Mouse (Mus musculus) embryonic fibroblast, embryonic 13.5 days (primary cell): ENCODE results near the gene Hist1h1d. TPM values are rescaled to one million over a fixed set of nuclear protein-coding genes. Genes with fewer than 3 reads are reported as not detected.
"Not testable (repeated sequence)": the region's sequence is repeated elsewhere in the genome, so short reads cannot be mapped to it uniquely, and the experiment has no call there.

Source experiments
- H3K27ac ChIP-seq: 2 replicates; pipeline ENCODE4 v1.5.1; 2012; ENCODE audit warnings: low read length, control low read depth, inconsistent platforms; ENCODE audit not compliant: insufficient read depth
- H3K4me1 ChIP-seq: 2 replicates; pipeline ENCODE4 v1.6.1; 2011; ENCODE audit warnings: low read length; ENCODE audit not compliant: control insufficient read depth, insufficient read depth
- H3K4me3 ChIP-seq: 2 replicates; pipeline ENCODE4 v1.5.1; 2011; ENCODE audit warnings: mild to moderate bottlenecking, control low read depth, low read length; ENCODE audit not compliant: insufficient read depth
- CTCF ChIP-seq: IDR thresholded peaks from 2 replicates; pipeline ENCODE4 v1.5.1; 2011; ENCODE audit warnings: mild to moderate bottlenecking, control low read depth, low read length, moderate library complexity, borderline replicate concordance; ENCODE audit not compliant: insufficient read depth
- POLR2A ChIP-seq: IDR thresholded peaks from 2 replicates; pipeline ENCODE4 v1.6.1; 2011; ENCODE audit warnings: low read depth, mild to moderate bottlenecking, control low read depth, low read length, moderate library complexity
- polyA plus RNA-seq: library from polyadenylated mRNA; stranded (reverse); fragments of >200 nt; gene quantifications from 2 replicates; pipeline ENCODE4 v1.2.4, GENCODE M21; 2011; ENCODE audit warnings: low read depth; ENCODE audit not compliant: missing spikeins, insufficient read length

Gene Hist1h1d
- polyA plus RNA-seq, 1 experiment = 2.7 TPM

DNA sequence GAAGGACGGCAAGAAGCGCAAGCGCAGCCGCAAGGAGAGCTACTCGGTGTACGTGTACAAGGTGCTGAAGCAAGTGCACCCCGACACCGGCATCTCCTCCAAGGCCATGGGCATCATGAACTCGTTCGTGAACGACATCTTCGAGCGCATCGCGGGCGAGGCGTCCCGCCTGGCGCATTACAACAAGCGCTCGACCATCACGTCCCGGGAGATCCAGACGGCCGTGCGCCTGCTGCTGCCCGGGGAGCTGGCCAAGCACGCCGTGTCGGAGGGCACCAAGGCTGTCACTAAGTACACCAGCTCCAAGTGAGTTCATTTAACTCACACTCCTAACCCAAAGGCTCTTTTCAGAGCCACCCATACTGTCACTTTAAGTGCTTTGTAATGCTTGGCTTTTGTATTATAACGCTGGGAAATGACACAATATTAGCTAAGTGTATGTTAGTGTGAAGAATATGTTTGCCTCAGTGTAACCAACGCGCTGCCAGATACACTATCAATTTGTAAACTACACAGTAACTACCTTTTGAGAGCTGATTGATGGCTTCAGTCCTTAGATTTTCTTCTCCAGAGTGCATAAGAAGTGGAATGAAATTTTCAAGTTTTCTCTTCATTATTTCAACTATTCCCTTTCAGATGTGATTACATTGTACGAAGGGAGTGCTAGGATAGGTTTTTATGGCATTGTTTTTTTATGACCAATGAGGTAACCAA, 18.6 kb downstream of the Hist1h1d start:
- H3K4me1 ChIP-seq = not testable (repeated sequence)
- H3K4me3 ChIP-seq = peak overlapping the region; percentile 65
- peak; percentile 80 for TF ChIP-seq POLR2A
- H3K27ac ChIP-seq = peak overlapping the region; percentile 85

DNA sequence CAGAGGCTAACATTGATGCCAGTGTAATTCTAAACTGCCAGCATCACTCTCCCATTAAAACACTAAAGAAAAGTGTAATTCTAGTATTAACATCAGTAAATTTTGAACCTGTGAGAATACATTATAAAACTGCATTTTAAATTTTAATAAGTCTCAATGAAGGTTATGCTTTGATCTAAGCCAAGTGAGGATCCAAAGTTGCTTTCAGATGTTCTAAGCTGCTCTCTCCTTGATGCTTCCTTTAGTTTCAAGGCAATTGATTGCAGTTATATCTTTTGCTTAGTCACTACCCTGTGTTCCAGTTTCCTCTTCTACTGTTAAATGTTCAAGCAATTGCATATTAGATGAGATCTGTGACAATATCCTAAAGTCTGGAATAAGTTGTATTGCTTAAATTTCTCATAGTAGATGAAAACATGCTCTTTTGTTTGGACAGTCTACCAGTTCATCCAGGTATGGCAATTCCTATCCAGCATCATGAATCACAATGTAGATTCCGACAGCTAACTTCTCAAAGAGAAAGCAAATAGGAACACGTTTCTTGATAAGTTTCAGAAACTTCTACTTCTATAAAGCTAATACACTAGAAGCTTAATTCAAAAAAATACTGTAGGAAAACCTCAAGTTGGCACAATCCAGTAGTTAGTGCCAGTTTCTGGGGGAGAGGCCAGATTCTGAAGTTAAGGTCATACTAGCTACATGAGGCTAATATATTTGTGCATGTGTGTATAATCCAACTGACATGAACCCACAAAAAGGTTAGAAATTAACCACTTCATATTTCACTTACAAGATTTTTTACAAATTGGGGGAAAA, 19.4 kb downstream of the Hist1h1d start:
- Histone ChIP-seq H3K4me3 (peak overlapping the region; percentile 35), H3K4me1 (no peaks in the 10 kb centered on the region), H3K27ac (peak overlapping the region; percentile 92)
- TF ChIP-seq POLR2A = peak; percentile 57; the same call in 1 of the 2 replicates
- no peak for TF ChIP-seq CTCF

DNA sequence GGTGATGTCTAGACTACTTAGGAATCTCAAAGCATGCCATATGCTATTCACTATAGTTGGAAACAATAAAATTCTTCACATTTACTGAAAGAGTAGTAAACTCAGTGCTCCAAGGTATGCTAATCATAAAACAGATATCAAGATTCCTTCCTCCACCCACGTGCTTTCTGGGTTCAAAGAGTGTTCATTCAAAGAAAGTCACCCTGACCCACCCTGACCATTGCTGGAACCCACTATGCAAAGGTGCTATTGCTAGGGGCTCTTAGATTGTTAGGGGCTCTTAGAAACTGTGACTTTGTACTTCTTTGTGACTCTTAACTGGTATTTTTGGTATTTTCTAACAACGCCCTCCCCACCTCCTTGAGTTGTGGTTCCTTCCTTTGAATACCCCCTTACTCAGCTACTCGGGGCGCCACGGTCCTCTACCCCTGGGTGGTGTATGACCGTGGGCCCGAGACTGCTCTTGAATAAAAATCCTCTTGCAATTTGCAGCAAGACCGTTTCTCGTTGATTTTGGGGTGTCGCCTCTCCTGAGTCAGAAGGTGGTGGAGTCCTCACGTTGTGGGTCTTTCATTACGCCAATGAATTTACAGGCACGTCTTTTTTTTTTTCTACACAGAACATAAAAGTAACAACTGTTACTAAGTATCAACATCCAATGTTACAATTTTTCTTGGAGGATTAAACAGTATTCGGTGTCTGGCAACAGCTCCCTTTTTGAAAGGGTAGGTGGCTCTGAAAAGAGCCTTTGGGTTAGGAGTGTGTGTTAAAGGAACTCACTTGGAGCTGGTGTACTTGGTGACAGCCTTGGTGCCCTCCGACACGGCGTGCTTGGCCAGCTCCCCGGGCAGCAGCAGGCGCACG, 20.2 kb downstream of the Hist1h1d start:
- TF ChIP-seq POLR2A = peak; percentile 42; the same call in 1 of the 2 replicates
- H3K4me3 ChIP-seq = peak overlapping the region; percentile 49
- H3K4me1 ChIP-seq = not testable (repeated sequence)
- H3K27ac ChIP-seq = peak overlapping the region; percentile 92

DNA sequence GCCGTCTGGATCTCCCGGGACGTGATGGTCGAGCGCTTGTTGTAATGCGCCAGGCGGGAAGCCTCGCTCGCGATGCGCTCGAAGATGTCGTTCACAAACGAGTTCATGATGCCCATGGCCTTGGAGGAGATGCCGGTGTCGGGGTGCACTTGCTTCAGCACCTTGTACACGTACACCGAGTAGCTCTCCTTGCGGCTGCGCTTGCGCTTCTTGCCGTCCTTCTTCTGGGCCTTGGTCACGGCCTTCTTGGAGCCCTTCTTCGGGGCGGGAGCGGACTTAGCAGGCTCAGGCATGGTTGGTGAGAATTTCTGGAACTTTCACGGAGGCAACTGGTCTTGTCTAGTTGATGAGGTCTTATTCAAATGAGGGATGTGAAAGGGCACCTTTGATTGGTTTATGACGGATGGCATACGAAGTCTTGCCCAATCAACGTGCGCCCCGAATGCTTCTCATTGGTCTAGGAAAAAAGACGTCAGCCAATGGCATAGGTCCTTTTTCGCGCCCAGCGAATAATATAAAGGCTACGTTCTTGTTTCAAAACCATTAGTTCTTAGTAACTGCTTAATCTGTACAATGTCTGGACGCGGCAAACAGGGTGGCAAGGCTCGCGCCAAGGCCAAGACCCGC, 20.9 kb downstream of the Hist1h1d start, which contains the start of the genes Hist1h2bf and Hist1h2ad:
Gene Hist1h2bf (minus strand): TSS at position 299 of the 627 bp plus-strand sequence.
Gene Hist1h2ad (plus strand): TSS at position 484 of the 627 bp plus-strand sequence.
- H3K4me1 ChIP-seq = not testable (repeated sequence)
- peak within 1 kb of the TSS; percentile 92 for H3K27ac ChIP-seq
- peak; percentile 69; the same call in 1 of the 2 replicates for TF ChIP-seq POLR2A
- peak within 1 kb of the TSS; percentile 49 for H3K4me3 ChIP-seq

DNA sequence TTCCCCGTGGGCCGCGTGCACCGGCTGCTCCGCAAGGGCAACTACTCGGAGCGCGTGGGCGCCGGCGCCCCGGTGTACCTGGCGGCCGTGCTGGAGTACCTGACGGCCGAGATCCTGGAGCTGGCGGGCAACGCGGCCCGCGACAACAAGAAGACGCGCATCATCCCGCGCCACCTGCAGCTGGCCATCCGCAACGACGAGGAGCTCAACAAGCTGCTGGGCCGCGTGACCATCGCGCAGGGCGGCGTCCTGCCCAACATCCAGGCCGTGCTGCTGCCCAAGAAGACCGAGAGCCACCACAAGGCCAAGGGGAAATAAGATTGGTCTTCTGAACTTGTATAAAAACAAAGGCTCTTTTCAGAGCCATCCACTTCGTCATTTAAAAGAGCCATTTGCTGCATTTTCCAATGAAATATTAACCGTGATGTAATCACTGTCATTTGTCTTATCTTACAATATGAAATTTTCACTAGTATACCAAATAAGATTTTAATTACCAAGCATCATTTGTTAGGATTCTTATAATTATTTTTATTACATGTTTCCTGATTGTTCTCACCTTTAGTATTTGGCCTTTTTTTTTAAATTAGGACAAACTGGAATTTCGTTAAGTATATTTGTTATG, 21.6 kb downstream of the Hist1h1d start:
- peak overlapping the region; percentile 85 for H3K27ac ChIP-seq
- TF ChIP-seq POLR2A = peak; percentile 65; the same call in 1 of the 2 replicates
- peak overlapping the region; percentile 13; the same call in 1 of the 2 replicates for H3K4me3 ChIP-seq
- not testable (repeated sequence) for H3K4me1 ChIP-seq

DNA sequence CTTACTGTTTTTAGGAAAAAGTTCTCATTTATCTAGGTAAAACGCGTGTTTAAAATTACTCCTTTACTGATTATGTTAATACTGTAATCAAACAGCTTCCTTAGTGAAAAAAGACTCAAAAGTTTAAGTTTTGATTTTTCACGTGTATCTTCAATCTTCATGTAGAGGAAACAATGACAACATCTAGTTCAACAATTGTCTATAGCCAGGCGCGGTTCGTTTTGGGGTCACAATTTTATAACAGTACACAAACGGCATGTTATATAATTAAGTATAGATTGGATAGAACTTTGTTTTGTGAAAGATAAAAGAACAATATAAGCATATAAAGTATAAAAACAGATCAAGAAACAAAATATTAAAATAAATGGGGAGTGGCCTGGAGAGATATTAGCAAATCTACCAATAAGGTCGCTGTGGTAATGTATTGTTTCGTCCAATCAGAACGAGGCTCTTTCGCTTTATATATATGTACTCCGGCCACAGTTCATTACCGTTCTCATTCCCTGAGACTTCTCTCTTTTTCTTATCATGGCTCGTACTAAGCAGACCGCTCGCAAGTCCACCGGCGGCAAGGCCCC, 22.3 kb downstream of the Hist1h1d start, which contains the start of gene Hist1h3d:
Gene Hist1h3d (plus strand): TSS at position 493 of the 581 bp plus-strand sequence.
- no peak for TF ChIP-seq CTCF
- no peak; the same call in 1 of the 2 replicates for TF ChIP-seq POLR2A
- Histone ChIP-seq H3K4me3 (peak within 1 kb of the TSS; percentile 54), H3K27ac (peak within 1 kb of the TSS; percentile 85), H3K4me1 (no peaks in the 10 kb centered on the region)

DNA sequence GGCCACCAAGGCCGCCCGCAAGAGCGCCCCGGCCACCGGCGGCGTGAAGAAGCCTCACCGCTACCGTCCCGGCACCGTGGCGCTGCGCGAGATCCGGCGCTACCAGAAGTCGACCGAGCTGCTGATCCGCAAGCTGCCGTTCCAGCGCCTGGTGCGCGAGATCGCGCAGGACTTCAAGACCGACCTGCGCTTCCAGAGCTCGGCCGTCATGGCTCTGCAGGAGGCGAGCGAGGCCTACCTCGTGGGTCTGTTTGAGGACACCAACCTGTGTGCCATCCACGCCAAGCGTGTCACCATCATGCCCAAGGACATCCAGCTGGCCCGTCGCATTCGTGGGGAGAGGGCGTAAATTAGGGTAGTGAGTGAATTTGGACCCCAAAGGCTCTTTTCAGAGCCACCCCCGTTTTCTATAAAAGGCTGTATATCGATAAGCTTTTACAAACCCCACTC, 22.8 kb downstream of the Hist1h1d start:
- TF ChIP-seq POLR2A = peak; percentile 81
- Histone ChIP-seq H3K27ac (peak overlapping the region; percentile 80), H3K4me3 (peak overlapping the region; percentile 54)
- H3K4me1 ChIP-seq = not testable (repeated sequence)

DNA sequence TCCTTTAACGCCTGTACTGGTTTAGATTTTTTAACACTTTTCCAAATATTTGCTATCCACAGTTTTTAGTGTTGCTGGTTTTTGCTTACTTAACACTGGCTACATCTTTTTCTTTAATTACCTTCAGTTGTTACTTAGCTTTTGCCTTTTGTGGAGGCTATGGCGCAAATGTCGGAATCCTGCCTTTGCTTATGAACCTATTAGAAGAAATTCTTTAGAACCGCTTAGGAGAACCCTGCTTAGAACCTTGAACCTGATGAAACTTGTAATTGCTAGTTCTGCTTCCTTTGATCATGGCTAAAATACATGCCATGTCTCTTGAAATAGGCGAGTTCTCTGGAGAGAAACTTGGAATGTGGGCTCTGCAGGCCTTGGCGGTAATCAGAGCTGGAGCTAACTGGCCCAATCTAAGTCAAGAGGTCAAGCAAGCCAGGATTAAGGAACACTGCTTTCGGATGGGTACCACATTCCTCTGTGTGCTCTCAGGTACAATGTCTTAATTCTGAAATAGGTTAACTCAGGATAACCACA, 23.4 kb downstream of the Hist1h1d start:
- Histone ChIP-seq H3K4me1 (no peaks in the 10 kb centered on the region), H3K4me3 (peak overlapping the region; percentile 54), H3K27ac (peak overlapping the region; percentile 80)
- TF ChIP-seq CTCF (no peak), POLR2A (peak; percentile 72)
